Mouse (Mus musculus) layer of hippocampus, adult 8-10 months (tissue): ENCODE measurements around the gene Pagr1a. TPM values are rescaled to one million over a fixed set of nuclear protein-coding genes. Genes with fewer than 3 reads are reported as not detected.

Experiments used
- DNase-seq, 2 experiments: peaks; one replicate each; pipeline ENCODE4 v3.0.0; 2022; ENCODE audit warnings: low spot score in 2 of 2
- microRNA-seq, 2 experiments: library from miRNA; unstranded; fragments of <30 nt; microRNA quantifications; one replicate each; pipeline ENCODE4 v1.2.0; 2022
- total RNA-seq, 4 experiments: library from RNA; stranded (reverse); gene quantifications; 2 replicates each; pipeline ENCODE4 v1.2.4; 2022

Gene Pagr1a
- total RNA-seq, 4 experiments from 2014 or later, result 18.9 to 59.7 (median 27.8) TPM

- DNase-seq, result no peak
Observed at GRCm38 (mm10) chr7:127004122-127004875, 12.9 kb downstream of the Pagr1a start.

DNA sequence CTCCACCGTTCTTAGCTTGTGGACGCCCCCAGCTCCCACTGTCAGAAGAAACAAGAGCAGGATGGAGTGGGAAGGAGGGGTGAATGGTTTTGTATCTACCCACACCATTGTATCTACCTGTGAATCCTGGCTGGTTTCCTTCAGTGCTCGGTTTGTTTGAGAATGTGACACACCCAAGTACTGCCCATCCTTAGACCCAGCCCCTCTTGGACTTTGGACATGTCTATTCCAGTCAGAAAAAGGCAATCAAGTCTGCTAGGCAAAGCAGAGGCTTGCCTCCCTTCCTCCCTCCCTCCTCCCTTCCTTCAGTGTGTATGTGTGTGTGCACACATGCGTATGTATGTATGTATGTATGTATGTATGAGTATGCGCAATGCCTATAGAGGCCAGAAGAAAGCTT lies 13.5 kb downstream of the Pagr1a start:
- DNase-seq, result no peak

DNA sequence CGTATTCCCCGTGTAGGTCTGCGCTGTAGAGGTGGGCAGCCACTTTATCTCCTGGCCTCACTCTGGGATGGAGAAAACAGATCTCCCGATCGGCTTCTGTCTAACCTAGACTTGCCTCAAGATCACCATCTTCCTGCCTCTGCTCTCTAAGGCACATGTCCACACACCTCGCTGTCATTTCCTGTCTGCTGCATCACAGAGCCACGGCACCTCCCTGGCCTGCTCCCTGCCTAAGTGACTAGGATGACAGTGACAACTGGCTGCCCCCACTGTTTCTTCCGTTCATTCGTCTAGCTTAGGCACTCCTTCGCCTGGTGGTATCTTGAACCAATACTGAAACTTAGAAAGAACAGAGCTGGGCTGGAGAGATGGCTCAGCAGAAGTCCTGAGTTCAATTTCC lies 17.6 kb downstream of the Pagr1a start:
- no peak for DNase-seq

- no peak for DNase-seq
Observed at GRCm38 (mm10) chr7:126996449-126996848, 20.7 kb downstream of the Pagr1a start.

GRCm38 (mm10) chr7:126988816-126989215 lies 28.3 kb downstream of the Pagr1a start:
- no peak for DNase-seq

GRCm38 (mm10) chr7:126986319-126986718 lies 30.8 kb downstream of the Pagr1a start:
- no peak for DNase-seq

GRCm38 (mm10) chr7:126984667-126985444 lies 32.3 kb downstream of the Pagr1a start:
- DNase-seq, result no peak

DNA sequence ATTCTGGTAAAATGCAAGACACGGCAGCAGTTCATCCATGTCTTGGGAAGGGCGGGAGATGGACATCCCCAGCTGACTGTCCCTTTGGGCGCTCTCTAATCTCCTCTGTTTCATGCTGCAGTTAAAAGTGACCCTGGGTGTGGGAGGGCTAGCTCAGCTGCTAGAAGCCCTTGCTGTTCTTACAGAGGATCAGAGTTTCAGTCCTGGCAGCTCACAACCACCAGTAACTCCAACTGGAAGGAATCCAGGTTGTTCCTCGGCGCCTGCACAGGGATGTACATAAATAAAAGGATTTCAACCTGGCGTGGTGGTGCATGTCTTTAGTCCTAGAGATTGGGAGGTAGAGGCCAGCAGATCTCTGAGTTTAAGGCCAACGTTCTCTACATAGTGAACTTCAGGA lies 34.0 kb downstream of the Pagr1a start:
- DNase-seq, result no peak

- DNase-seq, result no peak
Observed at GRCm38 (mm10) chr7:126982054-126982453, 35.1 kb downstream of the Pagr1a start.

DNA sequence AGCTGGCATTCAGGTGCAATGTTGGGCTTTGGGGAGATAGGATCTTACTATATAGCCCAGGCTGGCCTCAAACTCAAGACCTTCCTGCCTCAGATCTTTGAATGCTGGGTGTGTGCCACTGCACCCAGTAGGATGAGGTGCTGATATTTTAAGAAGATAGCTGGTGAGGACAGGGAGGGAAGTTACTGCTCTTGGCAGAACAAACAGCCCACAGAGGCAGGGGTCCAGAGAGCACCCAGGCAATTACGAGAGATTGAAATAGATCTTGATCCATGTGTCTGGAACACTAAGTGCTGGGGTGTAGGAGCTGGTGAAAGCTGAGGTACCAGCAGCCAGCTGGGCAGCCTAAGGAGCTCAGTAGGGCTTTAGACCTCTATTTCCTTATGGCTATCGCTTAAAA lies 35.6 kb downstream of the Pagr1a start:
- DNase-seq, result no peak

DNA sequence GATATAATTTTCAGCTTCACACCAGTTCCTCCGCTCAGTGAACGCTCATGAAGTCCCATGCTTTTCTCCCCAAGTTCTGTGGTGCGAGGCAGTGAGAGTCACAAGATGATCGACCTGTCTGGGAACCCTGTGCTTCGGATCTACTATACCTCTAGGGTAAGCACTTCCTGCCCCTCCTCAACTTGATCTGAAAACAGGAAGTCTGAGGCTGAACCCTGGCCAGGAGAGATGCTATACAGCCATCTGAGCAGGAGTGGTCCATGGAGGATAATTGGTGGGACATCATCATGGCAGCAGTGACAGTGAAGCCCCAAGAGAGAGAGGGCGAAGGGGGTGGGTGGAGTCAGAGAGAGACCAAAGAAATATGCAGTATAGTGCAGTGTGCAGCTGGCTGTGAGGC lies 38.3 kb downstream of the Pagr1a start:
- DNase-seq, result no peak

DNA sequence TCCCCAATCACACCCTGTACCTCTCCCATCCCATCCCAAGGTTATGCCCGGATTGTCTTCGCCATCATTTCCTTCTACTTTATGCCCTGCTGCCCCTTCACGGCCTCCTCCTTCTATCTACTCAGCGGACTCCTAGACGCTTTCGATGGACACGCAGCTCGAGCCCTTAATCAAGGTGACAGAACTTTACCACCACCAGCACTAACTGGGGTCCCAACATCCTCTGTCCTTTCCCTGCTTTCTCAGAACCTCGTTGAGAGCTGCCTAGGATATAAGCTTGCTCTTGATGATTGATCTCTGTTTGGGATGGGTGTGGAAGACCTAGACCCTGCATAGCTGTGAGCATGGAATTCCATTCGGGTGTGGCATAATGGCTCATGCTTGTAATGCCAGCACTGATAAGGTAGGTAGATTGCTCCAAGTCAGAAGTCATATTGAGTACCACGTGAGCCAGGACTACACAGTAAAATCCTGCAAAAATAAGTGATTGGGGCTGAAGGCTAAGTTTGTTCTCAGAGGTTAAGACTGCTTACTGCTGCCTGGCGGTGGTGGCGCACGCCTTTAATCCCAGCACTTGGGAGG lies 40.2 kb downstream of the Pagr1a start:
- no peak for DNase-seq

- DNase-seq, result peak; percentile 93 to 94
Observed at GRCm38 (mm10) chr7:126975950-126976866, 40.9 kb downstream of the Pagr1a start, which contains the start of gene Cdiptos. Gene Cdiptos, minus strand, starts transcription at chr7:126976098.

DNA sequence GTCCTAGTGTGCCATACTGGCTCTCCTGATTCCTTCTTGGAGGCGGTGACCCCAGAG lies 41.4 kb downstream of the Pagr1a start, which contains the start of gene Cdipt:
Cdipt (plus strand) TSS at position 22 of the 57 bp plus-strand sequence.
- DNase-seq, result no peak

DNA sequence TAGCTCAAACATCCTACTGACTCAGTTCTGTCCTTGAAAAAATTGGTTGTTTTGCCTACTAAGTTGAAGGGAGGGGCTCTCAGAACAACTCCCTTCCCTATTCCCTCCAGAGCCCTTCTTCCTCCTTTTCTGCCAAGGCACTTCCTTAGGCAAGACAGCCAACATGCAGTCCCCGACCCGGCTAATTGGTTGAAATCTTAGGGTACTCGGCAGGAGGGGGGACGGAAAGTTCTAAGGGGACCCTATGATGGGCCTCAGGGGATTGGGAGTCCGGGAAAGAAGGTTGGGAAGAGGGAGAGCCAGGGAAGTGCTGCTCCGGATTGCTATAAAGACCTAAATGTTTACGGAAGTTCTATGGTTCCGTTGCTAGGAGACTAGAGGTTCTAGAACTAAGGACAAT lies 41.7 kb downstream of the Pagr1a start:
- DNase-seq, result no peak

GRCm38 (mm10) chr7:126967361-126967760 lies 49.8 kb downstream of the Pagr1a start:
- DNase-seq, result no peak

DNA sequence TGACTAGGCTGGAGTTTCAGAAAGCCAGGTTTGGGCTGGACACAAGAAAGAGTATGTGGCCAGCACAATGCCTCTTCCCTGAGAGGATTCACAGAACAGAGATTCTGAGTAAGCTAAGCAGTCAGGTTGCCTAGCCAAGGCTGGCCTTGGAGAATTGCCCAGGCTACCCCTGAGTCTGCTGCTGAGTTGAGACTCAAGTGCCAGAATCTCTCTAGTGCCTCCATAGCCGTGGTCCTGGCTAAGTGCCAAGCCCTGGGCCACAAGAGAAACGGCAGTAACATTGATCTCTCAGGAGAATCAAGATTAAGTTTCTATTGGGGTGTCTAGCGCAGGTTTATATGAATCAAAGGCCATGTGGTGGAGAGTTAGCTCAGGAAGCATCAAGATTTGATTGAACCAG lies 51.6 kb downstream of the Pagr1a start:
- DNase-seq, result no peak

Small RNA genes within 50 kb of the gene (microRNA-seq; reads per million reads assigned to microRNA genes)
- 0 reads per million in 2 experiments for gene Gm44343

Other genes with a start within 250 kb of the Pagr1a start
- gene Ypel3, start 240.4 kb downstream of the Pagr1a start, total RNA-seq, result 100 to 1,000 TPM; 236 to 283 (median 255) TPM
- gene Tbx6, start 235.9 kb downstream of the Pagr1a start, total RNA-seq, result 1 to 10 TPM in 3 of 4 experiments, under 1 TPM in 1; 0.43 to 1.5 (median 1.2) TPM
- 10 to 100 TPM; 49.5 to 55.7 (median 51.9) TPM for gene Ppp4c, start 224.9 kb downstream of the Pagr1a start, total RNA-seq
- 10 to 100 TPM; 57.3 to 67.6 (median 62.6) TPM for gene Fam57b, start 219.7 kb downstream of the Pagr1a start, total RNA-seq
- gene 4930451I11Rik, start 185.7 kb downstream of the Pagr1a start, total RNA-seq, result not detected
- 10 to 100 TPM; 17.6 to 20.0 (median 18.7) TPM for gene Doc2a, start 169.9 kb downstream of the Pagr1a start, total RNA-seq
- gene Hirip3, start 155.4 kb downstream of the Pagr1a start, total RNA-seq, result 10 to 100 TPM; 25.6 to 44.7 (median 36.2) TPM
- gene Ino80e, start 155.0 kb downstream of the Pagr1a start, total RNA-seq, result 10 to 100 TPM; 46.3 to 59.5 (median 56.1) TPM
- gene Taok2, start 132.6 kb downstream of the Pagr1a start, total RNA-seq, result 100 to 1,000 TPM; 146 to 179 (median 151) TPM
- 10 to 100 TPM; 21.8 to 34.3 (median 25.6) TPM for gene Tmem219, start 94.4 kb downstream of the Pagr1a start, total RNA-seq
- gene Kctd13, start 88.5 kb downstream of the Pagr1a start, total RNA-seq, result 100 to 1,000 TPM; 137 to 173 (median 161) TPM
- 10 to 100 TPM; 27.2 to 41.0 (median 31.5) TPM for gene Asphd1, start 67.8 kb downstream of the Pagr1a start, total RNA-seq
- gene Sez6l2, start 66.8 kb downstream of the Pagr1a start, total RNA-seq, result 100 to 1,000 TPM; 433 to 476 (median 455) TPM
- gene Cdipt, start 41.4 kb downstream of the Pagr1a start, total RNA-seq, result 100 to 1,000 TPM; 138 to 156 (median 152) TPM
- 1 to 10 TPM in 1 of 4 experiments, not detected in 3; 1.0 TPM for gene Cdiptos, start 41.3 kb downstream of the Pagr1a start, total RNA-seq
- 10 to 100 TPM; 10.5 to 17.2 (median 14.1) TPM for gene Mvp, start 2.7 kb downstream of the Pagr1a start, total RNA-seq
- not detected for gene Pagr1b, start 868 bp downstream of the Pagr1a start, total RNA-seq
- gene Gm42742, start 3.7 kb upstream of the Pagr1a start, total RNA-seq, result 10 to 100 TPM; 20.5 to 63.0 (median 52.5) TPM
- gene Prrt2, start 3.9 kb upstream of the Pagr1a start, total RNA-seq, result 100 to 1,000 TPM; 208 to 223 (median 215) TPM
- gene Maz, start 9.7 kb upstream of the Pagr1a start, total RNA-seq, result 100 to 1,000 TPM; 204 to 209 (median 206) TPM
- 1 to 10 TPM; 2.5 to 9.4 (median 3.8) TPM for gene Kif22, start 25.1 kb upstream of the Pagr1a start, total RNA-seq
- gene Zg16, start 70.0 kb upstream of the Pagr1a start, total RNA-seq, result not detected
- gene AI467606, start 74.0 kb upstream of the Pagr1a start, total RNA-seq, result 1 to 10 TPM; 1.2 to 3.7 (median 2.3) TPM
- gene Qprt, start 104.9 kb upstream of the Pagr1a start, total RNA-seq, result 1 to 10 TPM in 1 of 4 experiments, under 1 TPM in 3; 0.22 to 1.1 (median 0.53) TPM
- gene Spn, start 120.5 kb upstream of the Pagr1a start, total RNA-seq, result under 1 TPM; 0.29 to 0.68 (median 0.46) TPM
- 10 to 100 TPM; 87.4 to 94.4 (median 90.0) TPM for gene Cd2bp2, start 178.7 kb upstream of the Pagr1a start, total RNA-seq
- gene Tbc1d10b, start 191.1 kb upstream of the Pagr1a start, total RNA-seq, result 100 to 1,000 TPM in 2 of 4 experiments, 10 to 100 TPM in 2; 97.9 to 106 (median 101) TPM
- 1 to 10 TPM; 2.8 to 5.1 (median 3.6) TPM for gene Mylpf, start 191.5 kb upstream of the Pagr1a start, total RNA-seq
- gene Zfp553, start 215.7 kb upstream of the Pagr1a start, total RNA-seq, result 10 to 100 TPM; 20.6 to 21.4 (median 20.9) TPM
- 1 to 10 TPM; 2.4 to 7.9 (median 7.0) TPM for gene Sept1, start 215.8 kb upstream of the Pagr1a start, total RNA-seq
- gene Zfp771, start 226.9 kb upstream of the Pagr1a start, total RNA-seq, result 10 to 100 TPM; 51.6 to 62.9 (median 58.3) TPM
- gene Dctpp1, start 243.4 kb upstream of the Pagr1a start, total RNA-seq, result 10 to 100 TPM; 16.8 to 21.7 (median 19.5) TPM